Mouse (Mus musculus): Measurements from ENCODE around the gene Hyal3. TPM values are rescaled to one million over a fixed set of nuclear protein-coding genes. Genes with fewer than 3 reads are reported as not detected.

Hyal3 gene
- polyA plus RNA-seq, 2 experiments, result 1.2 to 1.4 TPM

DNA sequence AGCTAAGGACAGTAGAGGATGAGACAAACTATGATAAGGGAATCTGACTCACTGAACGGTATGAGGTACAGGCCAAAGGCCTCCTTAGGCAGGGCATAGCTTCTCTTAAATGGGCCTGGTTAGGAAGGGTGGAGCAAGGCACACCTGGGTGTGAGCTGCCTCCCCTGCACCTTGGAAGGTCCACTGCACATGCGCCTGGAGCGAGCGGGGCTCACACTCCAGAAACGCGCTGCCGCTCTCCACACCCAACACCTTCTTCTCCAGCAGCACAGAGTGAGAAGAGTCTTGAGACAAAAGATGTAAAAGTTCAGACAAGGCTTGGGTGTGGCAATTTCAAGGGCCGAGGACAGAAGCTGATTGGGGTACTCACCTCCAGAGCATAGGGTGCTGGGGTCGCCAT lies 18.8 kb downstream of the Hyal3 start:
- Histone ChIP-seq H3K9me3 (ENCODE audit: control insufficient read depth, low read length) (no peaks in the 10 kb centered on the region), H3K36me3 (ENCODE audit: control insufficient read depth, insufficient read depth, low read length) (peaks cover 7% of the 10 kb centered on the region), H3K27ac (replicated peaks; ENCODE audit: low read depth, low read length) (no peak overlapping the region), H3K9ac (ENCODE audit: low read depth, low read length, severe bottlenecking) (no peak overlapping the region), H3K27me3 (ENCODE audit: control insufficient read depth, insufficient read depth, low read length) (no peaks in the 10 kb centered on the region), H3K4me3 (replicated peaks; ENCODE audit: low read length) (no peak overlapping the region), H3K4me2 (replicated peaks; ENCODE audit: low read depth, low read length, severe bottlenecking) (no peak overlapping the region), H3K4me1 (ENCODE audit: control insufficient read depth, insufficient read depth, low read length) (peaks cover 10% of the 10 kb centered on the region)
- DNase-seq (ENCODE audit: low spot score) (no peak), ATAC-seq (ENCODE audit: low FRiP score, low read depth) (no peak)
- WGBS, result 90% methylated on average over 9 of the region's 9 CpGs
- TF ChIP-seq POLR2A (IDR thresholded peaks at IDR 0.05; ENCODE audit: borderline replicate concordance, extremely low read depth, insufficient read depth, insufficient read length), result no peak

- Histone ChIP-seq H3K4me1 (ENCODE audit: control insufficient read depth, insufficient read depth, low read length) (peaks cover 14% of the 10 kb centered on the region), H3K9me3 (ENCODE audit: control insufficient read depth, low read length) (no peaks in the 10 kb centered on the region), H3K36me3 (ENCODE audit: control insufficient read depth, insufficient read depth, low read length) (peaks cover 3% of the 10 kb centered on the region; the same call in 1 of the 2 replicates), H3K9ac (ENCODE audit: low read depth, low read length, severe bottlenecking) (no peak overlapping the region), H3K27me3 (ENCODE audit: control insufficient read depth, insufficient read depth, low read length) (no peaks in the 10 kb centered on the region), H3K4me2 (replicated peaks; ENCODE audit: low read depth, low read length, severe bottlenecking) (no peak overlapping the region), H3K4me3 (replicated peaks; ENCODE audit: low read length) (no peak overlapping the region), H3K27ac (replicated peaks; ENCODE audit: low read depth, low read length) (no peak overlapping the region)
- no peak for TF ChIP-seq POLR2A (IDR thresholded peaks at IDR 0.05; ENCODE audit: borderline replicate concordance, extremely low read depth, insufficient read depth, insufficient read length)
- DNase-seq (ENCODE audit: low spot score), result no peak
- WGBS, result 59% methylated on average over 14 of the region's 14 CpGs
- no peak for ATAC-seq (ENCODE audit: low FRiP score, low read depth)
Observed at GRCm38 (mm10) chr9:107599842-107600241, 19.2 kb downstream of the Hyal3 start.

DNA sequence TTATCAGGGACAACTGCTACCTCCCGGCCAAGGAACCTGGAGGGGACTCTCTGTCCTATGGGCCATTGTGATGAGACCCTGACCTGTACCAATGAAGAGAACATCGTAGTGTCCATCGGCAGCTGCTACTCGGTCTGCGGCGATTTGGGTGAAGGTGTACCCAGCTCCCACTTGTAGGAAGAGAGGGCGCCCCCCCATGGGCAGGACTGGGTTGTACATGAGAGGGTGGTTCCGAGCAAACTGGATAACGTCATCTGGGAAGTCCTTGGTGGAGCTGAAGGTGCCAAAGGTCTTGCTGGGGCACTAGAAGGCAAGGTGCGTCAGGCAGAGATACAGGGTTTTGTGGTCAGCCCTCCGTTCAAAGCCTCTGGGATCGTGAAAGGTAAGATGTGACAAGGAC lies 20.1 kb downstream of the Hyal3 start:
- peaks cover 23% of the 10 kb centered on the region for H3K4me1 ChIP-seq (ENCODE audit: control insufficient read depth, insufficient read depth, low read length)
- no peak overlapping the region for H3K9ac ChIP-seq (ENCODE audit: low read depth, low read length, severe bottlenecking)
- H3K27ac ChIP-seq (replicated peaks; ENCODE audit: low read depth, low read length), result no peak overlapping the region
- H3K9me3 ChIP-seq (ENCODE audit: control insufficient read depth, low read length), result no peaks in the 10 kb centered on the region
- 84% methylated on average over 12 of the region's 12 CpGs for WGBS
- ATAC-seq (ENCODE audit: low FRiP score, low read depth), result no peak
- no peak for DNase-seq (ENCODE audit: low spot score)
- no peaks in the 10 kb centered on the region for H3K36me3 ChIP-seq (ENCODE audit: control insufficient read depth, insufficient read depth, low read length)
- no peak for TF ChIP-seq POLR2A (IDR thresholded peaks at IDR 0.05; ENCODE audit: borderline replicate concordance, extremely low read depth, insufficient read depth, insufficient read length)
- no peaks in the 10 kb centered on the region for H3K27me3 ChIP-seq (ENCODE audit: control insufficient read depth, insufficient read depth, low read length)
- no peak overlapping the region for H3K4me2 ChIP-seq (replicated peaks; ENCODE audit: low read depth, low read length, severe bottlenecking)
- H3K4me3 ChIP-seq (replicated peaks; ENCODE audit: low read length), result no peak overlapping the region

GRCm38 (mm10) chr9:107601275-107601674 lies 20.7 kb downstream of the Hyal3 start:
- Histone ChIP-seq H3K27ac (replicated peaks; ENCODE audit: low read depth, low read length) (no peak overlapping the region), H3K4me2 (replicated peaks; ENCODE audit: low read depth, low read length, severe bottlenecking) (no peak overlapping the region), H3K27me3 (ENCODE audit: control insufficient read depth, insufficient read depth, low read length) (no peaks in the 10 kb centered on the region), H3K4me1 (ENCODE audit: control insufficient read depth, insufficient read depth, low read length) (peaks cover 28% of the 10 kb centered on the region), H3K9ac (ENCODE audit: low read depth, low read length, severe bottlenecking) (no peak overlapping the region), H3K36me3 (ENCODE audit: control insufficient read depth, insufficient read depth, low read length) (no peaks in the 10 kb centered on the region), H3K9me3 (ENCODE audit: control insufficient read depth, low read length) (no peaks in the 10 kb centered on the region), H3K4me3 (replicated peaks; ENCODE audit: low read length) (no peak overlapping the region)
- ATAC-seq (ENCODE audit: low FRiP score, low read depth), result no peak
- 81% methylated on average over 11 of the region's 11 CpGs for whole genome bisulfite sequencing
- TF ChIP-seq POLR2A (IDR thresholded peaks at IDR 0.05; ENCODE audit: borderline replicate concordance, extremely low read depth, insufficient read depth, insufficient read length), result no peak
- DNase-seq (ENCODE audit: low spot score), result no peak

DNA sequence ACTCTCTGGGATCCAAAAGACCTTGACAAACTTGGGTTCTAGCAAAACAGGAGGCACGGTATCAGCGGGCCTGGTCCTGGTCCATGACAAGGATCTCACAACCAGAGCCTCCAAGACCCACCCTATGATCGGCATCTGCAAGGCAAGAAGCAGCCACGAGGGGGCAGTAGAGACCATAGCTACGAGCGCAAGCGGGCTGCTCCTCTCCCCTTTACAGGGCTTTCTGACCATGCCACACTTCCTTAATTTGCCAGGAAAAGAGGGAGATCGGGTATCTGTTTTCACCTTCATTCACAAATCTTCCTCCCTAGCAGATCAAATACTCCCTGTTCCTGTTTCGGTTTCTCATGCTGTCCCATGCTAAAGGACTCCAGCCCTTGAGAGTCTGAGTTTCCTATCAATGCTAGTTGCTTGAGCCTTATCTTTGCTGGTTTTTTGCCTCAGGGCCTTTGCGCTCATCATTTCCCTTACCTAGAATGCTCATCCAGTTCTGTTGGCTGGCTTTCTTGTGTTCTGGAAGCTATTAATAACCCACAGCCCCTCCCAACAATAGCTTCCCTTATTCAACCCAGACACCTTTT lies 21.5 kb downstream of the Hyal3 start:
- H3K27ac ChIP-seq (replicated peaks; ENCODE audit: low read depth, low read length), result no peak overlapping the region
- no peaks in the 10 kb centered on the region for H3K27me3 ChIP-seq (ENCODE audit: control insufficient read depth, insufficient read depth, low read length)
- no peak overlapping the region for H3K9ac ChIP-seq (ENCODE audit: low read depth, low read length, severe bottlenecking)
- DNase-seq (ENCODE audit: low spot score) (peak; percentile 89), ATAC-seq (ENCODE audit: low FRiP score, low read depth) (peak; percentile 64; the same call in 1 of the 2 replicates)
- TF ChIP-seq POLR2A (IDR thresholded peaks at IDR 0.05; ENCODE audit: borderline replicate concordance, extremely low read depth, insufficient read depth, insufficient read length), result no peak
- H3K36me3 ChIP-seq (ENCODE audit: control insufficient read depth, insufficient read depth, low read length), result no peaks in the 10 kb centered on the region
- no peak overlapping the region for H3K4me3 ChIP-seq (replicated peaks; ENCODE audit: low read length)
- H3K9me3 ChIP-seq (ENCODE audit: control insufficient read depth, low read length), result no peaks in the 10 kb centered on the region
- peaks cover 36% of the 10 kb centered on the region for H3K4me1 ChIP-seq (ENCODE audit: control insufficient read depth, insufficient read depth, low read length)
- no peak overlapping the region for H3K4me2 ChIP-seq (replicated peaks; ENCODE audit: low read depth, low read length, severe bottlenecking)
- 11% methylated on average over 10 of the region's 10 CpGs for WGBS

Data from limb, embryonic 14.5 days (tissue).